Mouse (Mus musculus) C2C12 (cell line): ENCODE results near the gene Guca2a. TPM values are rescaled to one million over a fixed set of nuclear protein-coding genes. Genes with fewer than 3 reads are reported as not detected.

Source experiments
- H3K27me3 ChIP-seq: one replicate; pipeline ENCODE4 v1.6.1; 2011; ENCODE audit not compliant: control insufficient read depth, insufficient read depth, insufficient read length
- H3K36me3 ChIP-seq: one replicate; pipeline ENCODE4 v1.6.1; 2011; ENCODE audit not compliant: control insufficient read depth, insufficient read depth
- H3K4me3 ChIP-seq: one replicate; pipeline ENCODE4 v1.5.1; 2011; ENCODE audit warnings: mild to moderate bottlenecking, control low read depth; ENCODE audit not compliant: poor library complexity, insufficient read depth, severe bottlenecking
- H3K79me2 ChIP-seq: one replicate; pipeline ENCODE4 v1.6.1; 2011; ENCODE audit not compliant: control insufficient read depth, insufficient read depth
- H3K79me3 ChIP-seq: one replicate; pipeline ENCODE4 v1.6.1; 2011; ENCODE audit warnings: low read depth, control low read depth
- H3ac ChIP-seq: one replicate; pipeline ENCODE3; 2011; ENCODE audit warnings: low read depth; ENCODE audit not compliant: control insufficient read depth, insufficient read length
- CEBPB ChIP-seq: IDR thresholded peaks from one replicate; pipeline ENCODE4 v1.6.1; 2011; ENCODE audit warnings: low read depth, mild to moderate bottlenecking, control low read depth, moderate library complexity
- CTCF ChIP-seq: IDR thresholded peaks from one replicate; pipeline ENCODE4 v1.5.1; 2011; ENCODE audit not compliant: control insufficient read depth, insufficient read depth, insufficient read length
- FOSL1 ChIP-seq: IDR thresholded peaks from one replicate; pipeline ENCODE4 v1.8.0; 2011; ENCODE audit warnings: mild to moderate bottlenecking, low read length; ENCODE audit not compliant: poor library complexity, insufficient read depth, severe bottlenecking
- MAX ChIP-seq: IDR thresholded peaks from one replicate; pipeline ENCODE4 v1.6.1; 2011; ENCODE audit warnings: mild to moderate bottlenecking, control low read depth
- MYOD1 ChIP-seq: IDR thresholded peaks from one replicate; pipeline ENCODE4 v1.6.1; 2011; ENCODE audit warnings: low read depth; ENCODE audit not compliant: control insufficient read depth, insufficient read length
- MYOG ChIP-seq: IDR thresholded peaks from one replicate; pipeline ENCODE4 v1.6.1; 2011; ENCODE audit not compliant: control insufficient read depth, insufficient read length; ENCODE audit errors: extremely low read depth
- USF1 ChIP-seq: IDR thresholded peaks from one replicate; pipeline ENCODE4 v1.6.1; 2011; ENCODE audit warnings: low read depth, mild to moderate bottlenecking, control low read depth, moderate library complexity
- long read RNA-seq, 2 experiments: library from polyadenylated mRNA; unstranded; transcript quantifications; one replicate each; pipeline ENCODE4 v2.0.0; 2019 to 2020
- polyA plus RNA-seq: library from polyadenylated mRNA; unstranded; fragments of >200 nt; fragmentation: generic; extraction: Trizol; gene quantifications from one replicate; pipeline ENCODE4 v1.2.1, GENCODE M21; 2012; ENCODE audit warnings: missing spikeins

The Guca2a gene
- polyA plus RNA-seq: 0.09 TPM
- long read RNA-seq, experiment 1: 0 reads
- long read RNA-seq, experiment 2: 0 reads

GRCm38 (mm10) chr4:119637176-119637845 is at the start of gene Guca2a:
Gene Guca2a (plus strand): TSS chr4:119637704.
- Histone ChIP-seq H3K79me3 (no peaks in the 10 kb centered on the region), H3K27me3 (no peaks in the 10 kb centered on the region), H3K79me2 (no peaks in the 10 kb centered on the region), H3ac (no peak within 1 kb of the TSS), H3K36me3 (no peaks in the 10 kb centered on the region), H3K4me3 (no peak within 1 kb of the TSS)
- no peak for TF ChIP-seq MYOD1
- no peak for TF ChIP-seq USF1
- TF ChIP-seq MYOG: no peak
- no peak for TF ChIP-seq MAX
- TF ChIP-seq FOSL1: no peak
- no peak for TF ChIP-seq CEBPB
- no peak for TF ChIP-seq CTCF

GRCm38 (mm10) chr4:119588037-119588436 is 49.5 kb upstream of the Guca2a start:
- no peaks in the 10 kb centered on the region for H3K27me3 ChIP-seq
- TF ChIP-seq CEBPB (no peak), MYOG (no peak), MYOD1 (no peak), FOSL1 (no peak), CTCF (no peak), MAX (no peak), USF1 (no peak)
- H3K79me2 ChIP-seq: peaks cover 96% of the 10 kb centered on the region
- no peak overlapping the region for H3ac ChIP-seq
- peaks cover 31% of the 10 kb centered on the region for H3K36me3 ChIP-seq
- H3K4me3 ChIP-seq: no peak overlapping the region
- H3K79me3 ChIP-seq: peaks cover 55% of the 10 kb centered on the region

DNA sequence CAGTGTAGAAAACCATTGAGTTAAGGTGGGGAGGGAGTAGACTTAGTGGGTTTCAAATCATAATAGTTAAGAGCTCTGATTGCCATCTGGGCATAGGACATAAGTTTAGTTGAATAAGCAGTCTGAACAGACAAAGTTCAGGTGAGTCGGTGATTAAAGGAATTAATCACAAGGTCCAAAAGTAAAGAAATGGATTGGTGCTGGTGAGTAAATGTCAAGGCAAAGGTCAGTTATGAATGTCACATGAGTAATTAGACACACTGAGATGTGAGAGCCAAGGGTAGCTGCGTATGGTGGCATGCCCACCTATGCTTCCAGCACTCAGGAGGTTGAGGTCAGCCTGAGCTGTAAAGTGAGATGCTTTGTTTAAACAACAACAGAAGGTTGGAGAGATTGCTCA is 48.1 kb upstream of the Guca2a start:
- TF ChIP-seq MAX: no peak
- TF ChIP-seq MYOD1: no peak
- no peak for TF ChIP-seq CEBPB
- no peak for TF ChIP-seq FOSL1
- TF ChIP-seq CTCF: no peak
- TF ChIP-seq USF1: no peak
- no peak for TF ChIP-seq MYOG
- Histone ChIP-seq H3K79me3 (peaks cover 47% of the 10 kb centered on the region), H3K36me3 (peaks cover 34% of the 10 kb centered on the region), H3ac (no peak overlapping the region), H3K4me3 (no peak overlapping the region), H3K79me2 (peaks cover 92% of the 10 kb centered on the region), H3K27me3 (no peaks in the 10 kb centered on the region)

- Histone ChIP-seq H3K79me3 (peaks cover 41% of the 10 kb centered on the region), H3K27me3 (no peaks in the 10 kb centered on the region), H3ac (no peak overlapping the region), H3K79me2 (peaks cover 92% of the 10 kb centered on the region), H3K4me3 (no peak overlapping the region), H3K36me3 (peaks cover 31% of the 10 kb centered on the region)
- TF ChIP-seq CEBPB (no peak), USF1 (no peak), MYOG (no peak), FOSL1 (no peak), MAX (no peak), CTCF (no peak), MYOD1 (no peak)
Measured at GRCm38 (mm10) chr4:119590027-119590426, 47.5 kb upstream of the Guca2a start.

- Histone ChIP-seq H3K4me3 (no peak overlapping the region), H3K79me3 (peaks cover 39% of the 10 kb centered on the region), H3K27me3 (no peaks in the 10 kb centered on the region), H3K79me2 (peaks cover 68% of the 10 kb centered on the region), H3K36me3 (peaks cover 17% of the 10 kb centered on the region), H3ac (no peak overlapping the region)
- TF ChIP-seq MYOG (no peak), CEBPB (no peak), MAX (no peak), CTCF (no peak), FOSL1 (no peak), USF1 (no peak), MYOD1 (no peak)
Measured at GRCm38 (mm10) chr4:119592479-119592878, 45.0 kb upstream of the Guca2a start.

DNA sequence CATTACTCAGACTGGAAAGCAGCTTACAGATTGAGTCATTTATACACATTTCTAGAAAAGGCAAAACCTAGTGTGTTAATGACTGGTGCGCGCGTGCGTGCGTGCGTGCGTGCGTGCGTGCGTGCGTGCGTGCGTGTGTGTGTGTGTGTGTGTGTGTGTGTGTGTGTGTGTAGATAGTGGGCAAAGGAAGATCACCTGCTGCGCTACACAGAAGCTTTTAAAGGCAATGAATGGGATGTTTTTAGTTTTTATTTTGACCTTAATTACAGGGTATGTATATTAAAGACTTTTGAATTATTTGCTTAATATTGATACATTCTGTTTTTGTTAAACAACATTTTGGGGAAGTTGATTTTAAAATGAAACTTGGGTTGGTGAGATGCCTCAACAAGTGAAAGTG is 43.2 kb upstream of the Guca2a start:
- Histone ChIP-seq H3K36me3 (peaks cover 8% of the 10 kb centered on the region), H3K79me3 (peaks cover 32% of the 10 kb centered on the region), H3K79me2 (peaks cover 51% of the 10 kb centered on the region), H3K4me3 (no peak overlapping the region), H3ac (no peak overlapping the region), H3K27me3 (no peaks in the 10 kb centered on the region)
- TF ChIP-seq FOSL1: no peak
- no peak for TF ChIP-seq MYOD1
